Mouse (Mus musculus): ENCODE measurements around the gene Tnp2. TPM values are rescaled to one million over a fixed set of nuclear protein-coding genes. Genes with fewer than 3 reads are reported as not detected.

Gene Tnp2
- total RNA-seq, 1 experiment: not detected

GRCm38 (mm10) chr16:10827269-10827668 lies 38.8 kb upstream of the Tnp2 start:
- DNase-seq (ENCODE audit: low read depth, low spot score): no peak
- no peak overlapping the region for H3K27ac ChIP-seq (ENCODE audit: insufficient read depth, low read depth, low read length, poor library complexity, severe bottlenecking)
- in situ Hi-C loops (cut with MboI; ENCODE audit: low sequenced_read_pairs in 2 of 2, unreplicated experiment in 2 of 2): no loop called here

GRCm38 (mm10) chr16:10825840-10826239 lies 37.4 kb upstream of the Tnp2 start:
- in situ Hi-C loops (cut with MboI; ENCODE audit: low sequenced_read_pairs in 2 of 2, unreplicated experiment in 2 of 2): no loop called here
- TF ChIP-seq HCFC1 (IDR thresholded peaks at IDR 0.05; ENCODE audit: borderline replicate concordance, insufficient read depth, low read length): no peak
- TF ChIP-seq MAFK (IDR thresholded peaks at IDR 0.05; ENCODE audit: insufficient read depth, low read depth, low read length): no peak
- no peak for TF ChIP-seq ZNF384 (IDR thresholded peaks at IDR 0.05; ENCODE audit: low read depth, low read length)
- no peak for TF ChIP-seq CHD2 (IDR thresholded peaks at IDR 0.05; ENCODE audit: low read depth, low read length)
- no peak for TF ChIP-seq ZC3H11A (IDR thresholded peaks at IDR 0.05; ENCODE audit: borderline replicate concordance, low read depth, low read length)
- no peak overlapping the region for H3K27ac ChIP-seq (ENCODE audit: insufficient read depth, low read depth, low read length, poor library complexity, severe bottlenecking)

More at GRCm38 (mm10) chr16:10827269-10827668, 38.8 kb upstream of the Tnp2 start:
- Histone ChIP-seq H3K4me1 (ENCODE audit: control insufficient read depth in 2 of 2, insufficient read depth in 2 of 2, low read length in 2 of 2, poor library complexity in 1 of 2) (no peaks in the 10 kb centered on the region), H3K4me3 (ENCODE audit: insufficient read depth in 1 of 2, low read depth in 1 of 2, low read length in 2 of 2, poor library complexity in 1 of 2, severe bottlenecking in 1 of 2) (no peak overlapping the region), H3K9ac (ENCODE audit: insufficient read depth, low read depth, low read length, poor library complexity, severe bottlenecking) (no peak overlapping the region), H3K9me3 (ENCODE audit: control insufficient read depth, insufficient read depth, low read depth, low read length) (no peaks in the 10 kb centered on the region), H3K36me3 (ENCODE audit: control insufficient read depth, insufficient read depth, low read length, poor library complexity, severe bottlenecking) (no peaks in the 10 kb centered on the region)
- TF ChIP-seq CHD2 (IDR thresholded peaks at IDR 0.05; ENCODE audit: low read depth, low read length): no peak
- TF ChIP-seq ZNF384 (IDR thresholded peaks at IDR 0.05; ENCODE audit: low read depth, low read length): no peak
- no peak for TF ChIP-seq HCFC1 (IDR thresholded peaks at IDR 0.05; ENCODE audit: borderline replicate concordance, insufficient read depth, low read length)
- no peak for TF ChIP-seq ZC3H11A (IDR thresholded peaks at IDR 0.05; ENCODE audit: borderline replicate concordance, low read depth, low read length)
- no peak for TF ChIP-seq MAFK (IDR thresholded peaks at IDR 0.05; ENCODE audit: insufficient read depth, low read depth, low read length)

GRCm38 (mm10) chr16:10824536-10824935 lies 36.1 kb upstream of the Tnp2 start:
- Histone ChIP-seq H3K36me3 (ENCODE audit: control insufficient read depth, insufficient read depth, low read length, poor library complexity, severe bottlenecking) (no peaks in the 10 kb centered on the region), H3K9me3 (ENCODE audit: control insufficient read depth, insufficient read depth, low read depth, low read length) (no peaks in the 10 kb centered on the region), H3K4me3 (ENCODE audit: insufficient read depth in 1 of 2, low read depth in 1 of 2, low read length in 2 of 2, poor library complexity in 1 of 2, severe bottlenecking in 1 of 2) (no peak overlapping the region), H3K9ac (ENCODE audit: insufficient read depth, low read depth, low read length, poor library complexity, severe bottlenecking) (no peak overlapping the region), H3K4me1 (ENCODE audit: control insufficient read depth in 2 of 2, insufficient read depth in 2 of 2, low read length in 2 of 2, poor library complexity in 1 of 2) (no peaks in the 10 kb centered on the region), H3K27ac (ENCODE audit: insufficient read depth, low read depth, low read length, poor library complexity, severe bottlenecking) (no peak overlapping the region)
- DNase-seq (ENCODE audit: low read depth, low spot score): no peak
- TF ChIP-seq HCFC1 (IDR thresholded peaks at IDR 0.05; ENCODE audit: borderline replicate concordance, insufficient read depth, low read length): no peak
- TF ChIP-seq MAFK (IDR thresholded peaks at IDR 0.05; ENCODE audit: insufficient read depth, low read depth, low read length): no peak
- no peak for TF ChIP-seq ZNF384 (IDR thresholded peaks at IDR 0.05; ENCODE audit: low read depth, low read length)
- TF ChIP-seq ZC3H11A (IDR thresholded peaks at IDR 0.05; ENCODE audit: borderline replicate concordance, low read depth, low read length): no peak
- no peak for TF ChIP-seq CHD2 (IDR thresholded peaks at IDR 0.05; ENCODE audit: low read depth, low read length)
- in situ Hi-C loops (cut with MboI; ENCODE audit: low sequenced_read_pairs in 2 of 2, unreplicated experiment in 2 of 2): no loop called here

More at GRCm38 (mm10) chr16:10825840-10826239, 37.4 kb upstream of the Tnp2 start:
- H3K4me1 ChIP-seq (ENCODE audit: control insufficient read depth in 2 of 2, insufficient read depth in 2 of 2, low read length in 2 of 2, poor library complexity in 1 of 2): no peaks in the 10 kb centered on the region
- H3K4me3 ChIP-seq (ENCODE audit: insufficient read depth in 1 of 2, low read depth in 1 of 2, low read length in 2 of 2, poor library complexity in 1 of 2, severe bottlenecking in 1 of 2): no peak overlapping the region
- H3K9me3 ChIP-seq (ENCODE audit: control insufficient read depth, insufficient read depth, low read depth, low read length): no peaks in the 10 kb centered on the region
- no peak for DNase-seq (ENCODE audit: low read depth, low spot score)
- H3K9ac ChIP-seq (ENCODE audit: insufficient read depth, low read depth, low read length, poor library complexity, severe bottlenecking): no peak overlapping the region
- H3K36me3 ChIP-seq (ENCODE audit: control insufficient read depth, insufficient read depth, low read length, poor library complexity, severe bottlenecking): no peaks in the 10 kb centered on the region

GRCm38 (mm10) chr16:10821387-10821786 lies 32.9 kb upstream of the Tnp2 start:
- no peak overlapping the region for H3K4me3 ChIP-seq (ENCODE audit: insufficient read depth in 1 of 2, low read depth in 1 of 2, low read length in 2 of 2, poor library complexity in 1 of 2, severe bottlenecking in 1 of 2)
- in situ Hi-C loops (cut with MboI; ENCODE audit: low sequenced_read_pairs in 2 of 2, unreplicated experiment in 2 of 2): no loop called here
- H3K4me1 ChIP-seq (ENCODE audit: control insufficient read depth in 2 of 2, insufficient read depth in 2 of 2, low read length in 2 of 2, poor library complexity in 1 of 2): no peaks in the 10 kb centered on the region
- H3K27ac ChIP-seq (ENCODE audit: insufficient read depth, low read depth, low read length, poor library complexity, severe bottlenecking): no peak overlapping the region
- DNase-seq (ENCODE audit: low read depth, low spot score): no peak
- TF ChIP-seq MAFK (IDR thresholded peaks at IDR 0.05; ENCODE audit: insufficient read depth, low read depth, low read length) (no peak), CHD2 (IDR thresholded peaks at IDR 0.05; ENCODE audit: low read depth, low read length) (no peak), HCFC1 (IDR thresholded peaks at IDR 0.05; ENCODE audit: borderline replicate concordance, insufficient read depth, low read length) (no peak), ZNF384 (IDR thresholded peaks at IDR 0.05; ENCODE audit: low read depth, low read length) (no peak), ZC3H11A (IDR thresholded peaks at IDR 0.05; ENCODE audit: borderline replicate concordance, low read depth, low read length) (no peak)
- no peaks in the 10 kb centered on the region for H3K36me3 ChIP-seq (ENCODE audit: control insufficient read depth, insufficient read depth, low read length, poor library complexity, severe bottlenecking)
- H3K9ac ChIP-seq (ENCODE audit: insufficient read depth, low read depth, low read length, poor library complexity, severe bottlenecking): no peak overlapping the region
- no peaks in the 10 kb centered on the region for H3K9me3 ChIP-seq (ENCODE audit: control insufficient read depth, insufficient read depth, low read depth, low read length)

GRCm38 (mm10) chr16:10819966-10820365 lies 31.5 kb upstream of the Tnp2 start:
- Histone ChIP-seq H3K9me3 (ENCODE audit: control insufficient read depth, insufficient read depth, low read depth, low read length) (no peaks in the 10 kb centered on the region), H3K4me3 (ENCODE audit: insufficient read depth in 1 of 2, low read depth in 1 of 2, low read length in 2 of 2, poor library complexity in 1 of 2, severe bottlenecking in 1 of 2) (no peak overlapping the region), H3K4me1 (ENCODE audit: control insufficient read depth in 2 of 2, insufficient read depth in 2 of 2, low read length in 2 of 2, poor library complexity in 1 of 2) (peaks cover 0 to under 1% of the 10 kb centered on the region in 2 experiments; a peak in 1 of 4 replicates), H3K27ac (ENCODE audit: insufficient read depth, low read depth, low read length, poor library complexity, severe bottlenecking) (no peak overlapping the region), H3K9ac (ENCODE audit: insufficient read depth, low read depth, low read length, poor library complexity, severe bottlenecking) (no peak overlapping the region), H3K36me3 (ENCODE audit: control insufficient read depth, insufficient read depth, low read length, poor library complexity, severe bottlenecking) (no peaks in the 10 kb centered on the region)
- in situ Hi-C loops (cut with MboI; ENCODE audit: low sequenced_read_pairs in 2 of 2, unreplicated experiment in 2 of 2): no loop called here
- no peak for DNase-seq (ENCODE audit: low read depth, low spot score)
- TF ChIP-seq MAFK (IDR thresholded peaks at IDR 0.05; ENCODE audit: insufficient read depth, low read depth, low read length) (no peak), CHD2 (IDR thresholded peaks at IDR 0.05; ENCODE audit: low read depth, low read length) (no peak), ZNF384 (IDR thresholded peaks at IDR 0.05; ENCODE audit: low read depth, low read length) (no peak), HCFC1 (IDR thresholded peaks at IDR 0.05; ENCODE audit: borderline replicate concordance, insufficient read depth, low read length) (no peak), ZC3H11A (IDR thresholded peaks at IDR 0.05; ENCODE audit: borderline replicate concordance, low read depth, low read length) (no peak)
